Mouse (Mus musculus) midbrain, embryonic 11.5 days (tissue): Measurements from ENCODE around the gene Slc6a17. TPM values are rescaled to one million over a fixed set of nuclear protein-coding genes. Genes with fewer than 3 reads are reported as not detected.

ENCODE experiments used
- ATAC-seq: fragments of 200-750 bp; cut with Nextera tagmentation; 2 replicates; pipeline ENCODE4 v1.8.0; 2017; ENCODE audit warnings: moderate TSS enrichment, moderate library complexity; ENCODE audit not compliant: low FRiP score
- DNase-seq: peaks from one replicate; pipeline ENCODE4 v3.0.0; 2015; ENCODE audit warnings: low spot score; ENCODE audit errors: missing footprints
- H3K27ac ChIP-seq: fragments of 300-500 bp; sonication (generic); 2 replicates; pipeline ENCODE4 v1.5.1; 2014; ENCODE audit warnings: low read depth, low read length
- H3K27me3 ChIP-seq: fragments of 300-500 bp; sonication (generic); 2 replicates; pipeline ENCODE4 v1.6.1; 2014; ENCODE audit warnings: mild to moderate bottlenecking, low read length, moderate library complexity, mixed read lengths; ENCODE audit not compliant: control insufficient read depth, insufficient read depth
- H3K36me3 ChIP-seq: fragments of 300-500 bp; sonication (generic); 2 replicates; pipeline ENCODE4 v1.6.1; 2014; ENCODE audit warnings: mild to moderate bottlenecking, low read length, moderate library complexity, mixed read lengths; ENCODE audit not compliant: control insufficient read depth, insufficient read depth
- H3K4me1 ChIP-seq: fragments of 300-500 bp; sonication (generic); 2 replicates; pipeline ENCODE4 v1.6.1; 2014; ENCODE audit warnings: low read length; ENCODE audit not compliant: control insufficient read depth, insufficient read depth
- H3K4me2 ChIP-seq: fragments of 300-500 bp; sonication (generic); 2 replicates; pipeline ENCODE4 v1.6.1; 2014; ENCODE audit warnings: mild to moderate bottlenecking, moderate library complexity
- H3K4me3 ChIP-seq: fragments of 300-500 bp; sonication (generic); 2 replicates; pipeline ENCODE4 v1.5.1; 2014; ENCODE audit warnings: low read depth, low read length
- H3K9ac ChIP-seq: fragments of 300-500 bp; sonication (generic); 2 replicates; pipeline ENCODE4 v1.6.1; 2014; ENCODE audit warnings: low read length
- H3K9me3 ChIP-seq: fragments of 300-500 bp; sonication (generic); 2 replicates; pipeline ENCODE4 v1.6.1; 2016; ENCODE audit warnings: low read length; ENCODE audit not compliant: control insufficient read depth
- WGBS: fragments of 180-500 bp; shearing (Covaris S2); extraction: QIAGEN DNeasy Blood & Tissue Kit; methylation state at CpG from one replicate; pipeline ENCODE4 v1.1.7; 2014; 5-methylcytosine and 5-hydroxymethylcytosine counted together
- polyA plus RNA-seq: library from polyadenylated mRNA; unstranded; fragments of >200 nt; fragmentation: Nextera tagmentation; extraction: Ambion mirVana; gene quantifications from 2 replicates; pipeline ENCODE4 v1.2.1, GENCODE M21; 2014

Gene Slc6a17
- polyA plus RNA-seq, 1 experiment from 2014 or later, result 1.9 TPM

GRCm38 (mm10) chr3:107508696-107509095 is 9.1 kb downstream of the Slc6a17 start:
- ATAC-seq (no peak), DNase-seq (peak; percentile 60)
- WGBS, result 88% methylated on average over 8 of the region's 8 CpGs
- Histone ChIP-seq H3K36me3 (no peaks in the 10 kb centered on the region), H3K4me3 (no peak overlapping the region), H3K27ac (no peak overlapping the region), H3K9ac (no peak overlapping the region), H3K4me1 (peaks cover 11% of the 10 kb centered on the region), H3K9me3 (no peaks in the 10 kb centered on the region), H3K27me3 (no peaks in the 10 kb centered on the region), H3K4me2 (no peak overlapping the region)

GRCm38 (mm10) chr3:107507966-107508365 is 9.9 kb downstream of the Slc6a17 start:
- no peaks in the 10 kb centered on the region for H3K27me3 ChIP-seq
- DNase-seq (no peak), ATAC-seq (no peak)
- no peak overlapping the region for H3K4me2 ChIP-seq
- H3K9ac ChIP-seq, result no peak overlapping the region
- no peak overlapping the region for H3K27ac ChIP-seq
- WGBS, result 74% methylated on average over 9 of the region's 9 CpGs
- no peaks in the 10 kb centered on the region for H3K9me3 ChIP-seq
- peaks cover 11% of the 10 kb centered on the region for H3K4me1 ChIP-seq
- no peaks in the 10 kb centered on the region for H3K36me3 ChIP-seq
- no peak overlapping the region for H3K4me3 ChIP-seq

GRCm38 (mm10) chr3:107506531-107506930 is 11.3 kb downstream of the Slc6a17 start:
- DNase-seq (peak; percentile 78), ATAC-seq (no peak)
- Histone ChIP-seq H3K9me3 (no peaks in the 10 kb centered on the region), H3K4me1 (peaks cover 11% of the 10 kb centered on the region), H3K27ac (no peak overlapping the region), H3K4me2 (no peak overlapping the region), H3K9ac (no peak overlapping the region), H3K27me3 (no peaks in the 10 kb centered on the region), H3K4me3 (no peak overlapping the region), H3K36me3 (no peaks in the 10 kb centered on the region)
- 50% methylated on average over 4 of the region's 4 CpGs for WGBS

GRCm38 (mm10) chr3:107505464-107506367 is 12.1 kb downstream of the Slc6a17 start:
- H3K9ac ChIP-seq, result no peak overlapping the region
- H3K4me1 ChIP-seq, result peaks cover 11% of the 10 kb centered on the region
- 29% methylated on average over 4 of the region's 4 CpGs for WGBS
- H3K27me3 ChIP-seq, result no peaks in the 10 kb centered on the region
- H3K4me3 ChIP-seq, result no peak overlapping the region
- DNase-seq, result peak; percentile 83
- H3K27ac ChIP-seq, result no peak overlapping the region
- H3K4me2 ChIP-seq, result no peak overlapping the region
- H3K9me3 ChIP-seq, result no peaks in the 10 kb centered on the region
- peak; percentile 55; the same call in 1 of the 2 replicates for ATAC-seq
- no peaks in the 10 kb centered on the region for H3K36me3 ChIP-seq

- Histone ChIP-seq H3K9me3 (no peaks in the 10 kb centered on the region), H3K9ac (no peak overlapping the region), H3K27ac (no peak overlapping the region), H3K36me3 (no peaks in the 10 kb centered on the region), H3K4me3 (no peak overlapping the region), H3K27me3 (no peaks in the 10 kb centered on the region), H3K4me2 (no peak overlapping the region), H3K4me1 (peaks cover 11% of the 10 kb centered on the region)
- ATAC-seq (no peak), DNase-seq (peak; percentile 12)
- WGBS, result 55% methylated on average over 1 of the region's 1 CpGs
These were observed 13.3 kb downstream of the Slc6a17 start for GRCm38 (mm10) chr3:107504542-107504941.

- no peak overlapping the region for H3K9ac ChIP-seq
- no peaks in the 10 kb centered on the region for H3K27me3 ChIP-seq
- 80% methylated on average over 2 of the region's 2 CpGs for WGBS
- H3K9me3 ChIP-seq, result no peaks in the 10 kb centered on the region
- DNase-seq (no peak), ATAC-seq (no peak)
- H3K27ac ChIP-seq, result no peak overlapping the region
- no peak overlapping the region for H3K4me2 ChIP-seq
- H3K36me3 ChIP-seq, result no peaks in the 10 kb centered on the region
- H3K4me3 ChIP-seq, result no peak overlapping the region
- H3K4me1 ChIP-seq, result peaks cover 11% of the 10 kb centered on the region
These were observed 14.1 kb downstream of the Slc6a17 start for GRCm38 (mm10) chr3:107503716-107504115.

- Histone ChIP-seq H3K9ac (no peak overlapping the region), H3K27me3 (no peaks in the 10 kb centered on the region), H3K4me2 (no peak overlapping the region), H3K4me3 (no peak overlapping the region), H3K27ac (no peak overlapping the region), H3K9me3 (no peaks in the 10 kb centered on the region), H3K36me3 (no peaks in the 10 kb centered on the region), H3K4me1 (peaks cover 11% of the 10 kb centered on the region)
- DNase-seq, result no peak
- 82% methylated on average over 7 of the region's 7 CpGs for WGBS
- ATAC-seq, result no peak
These were observed 16.1 kb downstream of the Slc6a17 start for GRCm38 (mm10) chr3:107501702-107502151.

- no peak for ATAC-seq
- no peak overlapping the region for H3K9ac ChIP-seq
- WGBS, result 94% methylated on average over 11 of the region's 11 CpGs
- no peaks in the 10 kb centered on the region for H3K36me3 ChIP-seq
- H3K4me1 ChIP-seq, result no peaks in the 10 kb centered on the region
- H3K27ac ChIP-seq, result no peak overlapping the region
- H3K27me3 ChIP-seq, result no peaks in the 10 kb centered on the region
- H3K9me3 ChIP-seq, result no peaks in the 10 kb centered on the region
- no peak for DNase-seq
- no peak overlapping the region for H3K4me3 ChIP-seq
- H3K4me2 ChIP-seq, result no peak overlapping the region
These were observed 17.5 kb downstream of the Slc6a17 start for GRCm38 (mm10) chr3:107500301-107500700.

- no peaks in the 10 kb centered on the region for H3K36me3 ChIP-seq
- no peak overlapping the region for H3K4me2 ChIP-seq
- no peaks in the 10 kb centered on the region for H3K27me3 ChIP-seq
- no peaks in the 10 kb centered on the region for H3K4me1 ChIP-seq
- H3K9me3 ChIP-seq, result no peaks in the 10 kb centered on the region
- DNase-seq (peak; percentile 72), ATAC-seq (peak; percentile 42; the same call in 1 of the 2 replicates)
- no peak overlapping the region for H3K4me3 ChIP-seq
- WGBS, result 72% methylated on average over 13 of the region's 13 CpGs
- no peak overlapping the region for H3K9ac ChIP-seq
- no peak overlapping the region for H3K27ac ChIP-seq
These were observed 21.6 kb downstream of the Slc6a17 start for GRCm38 (mm10) chr3:107496086-107496850.
